Mouse (Mus musculus) MEL (cell line): Measurements from ENCODE around the gene Cyfip1. TPM values are rescaled to one million over a fixed set of nuclear protein-coding genes. Genes with fewer than 3 reads are reported as not detected.

Source experiments
- DNase-seq: peaks from one replicate; pipeline ENCODE4 v3.0.0; 2011; ENCODE audit warnings: low read depth, low spot score
- H3K27ac ChIP-seq: 2 replicates; pipeline ENCODE4 v1.5.1; 2012; ENCODE audit warnings: low read depth, mild to moderate bottlenecking, control low read depth, low read length, moderate library complexity; ENCODE audit not compliant: control insufficient read depth
- H3K27me3 ChIP-seq, 2 experiments: fragments of 150-350 bp in 1 of 2; sonication (generic) in 1 of 2; 2 replicates each; pipeline ENCODE4 v1.6.1; 2012; ENCODE audit warnings: low read length in 2 of 2, mild to moderate bottlenecking in 2 of 2, improper control_type of control experiment in 1 of 2, moderate library complexity in 1 of 2; ENCODE audit not compliant: insufficient read depth in 2 of 2, control insufficient read depth in 1 of 2
- H3K36me3 ChIP-seq, 2 experiments: 2 replicates each; pipeline ENCODE4 v1.6.1; 2012 to 2014; ENCODE audit warnings: low read length in 2 of 2, improper control_type of control experiment in 1 of 2, inconsistent platforms in 1 of 2, mild to moderate bottlenecking in 1 of 2; ENCODE audit not compliant: insufficient read depth in 2 of 2, control insufficient read depth in 1 of 2
- H3K4me1 ChIP-seq, 2 experiments: fragments of 150-350 bp in 1 of 2; sonication (generic) in 1 of 2; 2 replicates each; pipeline ENCODE4 v1.6.1; 2012; ENCODE audit warnings: low read length in 2 of 2, improper control_type of control experiment in 1 of 2, mild to moderate bottlenecking in 1 of 2; ENCODE audit not compliant: insufficient read depth in 2 of 2, control insufficient read depth in 1 of 2
- H3K4me3 ChIP-seq, 2 experiments: fragments of 150-350 bp in 1 of 2; sonication (generic) in 1 of 2; 2 replicates each; pipeline ENCODE4 v1.5.1; 2012; ENCODE audit warnings: low read depth in 2 of 2, low read length in 2 of 2, mild to moderate bottlenecking in 2 of 2, moderate library complexity in 2 of 2, control low read depth in 1 of 2, improper control_type of control experiment in 1 of 2; ENCODE audit not compliant: control insufficient read depth in 1 of 2, insufficient read depth in 1 of 2
- H3K79me2 ChIP-seq: 2 replicates; pipeline ENCODE4 v1.6.1; 2012; ENCODE audit warnings: mild to moderate bottlenecking, low read length, moderate library complexity; ENCODE audit not compliant: control insufficient read depth, poor library complexity, insufficient read depth
- H3K9ac ChIP-seq: 2 replicates; pipeline ENCODE4 v1.6.1; 2012; ENCODE audit warnings: low read depth, mild to moderate bottlenecking, control low read depth, low read length, moderate library complexity; ENCODE audit not compliant: control insufficient read depth, poor library complexity, severe bottlenecking
- H3K9me3 ChIP-seq: fragments of 150-350 bp; sonication (generic); replicated peaks from 2 replicates; pipeline ENCODE4 v1.6.1; 2012; ENCODE audit warnings: mild to moderate bottlenecking, low read length, improper control_type of control experiment, moderate library complexity; ENCODE audit not compliant: insufficient read depth
- BHLHE40 ChIP-seq: IDR thresholded peaks from 2 replicates; pipeline ENCODE4 v1.6.1; 2012; ENCODE audit warnings: low read depth, mild to moderate bottlenecking, inconsistent platforms, low read length, improper control_type of control experiment, borderline replicate concordance
- CHD1 ChIP-seq: IDR thresholded peaks from 2 replicates; pipeline ENCODE4 v1.6.1; 2012; ENCODE audit warnings: low read depth, mild to moderate bottlenecking, inconsistent platforms, low read length, improper control_type of control experiment
- E2F4 ChIP-seq: IDR thresholded peaks from 2 replicates; pipeline ENCODE4 v1.6.1; 2011; ENCODE audit warnings: low read depth, low read length, improper control_type of control experiment, borderline replicate concordance
- ELF1 ChIP-seq: IDR thresholded peaks from 2 replicates; pipeline ENCODE4 v1.6.1; 2014; ENCODE audit warnings: low read depth, mild to moderate bottlenecking, inconsistent platforms, low read length, improper control_type of control experiment, moderate library complexity
- ETS1 ChIP-seq: IDR thresholded peaks from 2 replicates; pipeline ENCODE4 v1.6.1; 2012; ENCODE audit warnings: low read depth, mild to moderate bottlenecking, inconsistent platforms, low read length, improper control_type of control experiment, moderate library complexity
- GABPA ChIP-seq: IDR thresholded peaks from 2 replicates; pipeline ENCODE4 v1.6.1; 2012; ENCODE audit warnings: low read depth, mild to moderate bottlenecking, inconsistent platforms, low read length, improper control_type of control experiment, moderate library complexity
- GATA1 ChIP-seq: IDR thresholded peaks from 2 replicates; pipeline ENCODE4 v1.6.1; 2011; ENCODE audit warnings: low read depth, low read length, improper control_type of control experiment
- JUND ChIP-seq: IDR thresholded peaks from 2 replicates; pipeline ENCODE4 v1.6.1; 2011; ENCODE audit warnings: low read depth, mild to moderate bottlenecking, improper control_type of control experiment, low read length
- MAFK ChIP-seq: IDR thresholded peaks from 2 replicates; pipeline ENCODE4 v1.6.1; 2011; ENCODE audit warnings: low read depth, mild to moderate bottlenecking, low read length, improper control_type of control experiment, borderline replicate concordance
- MAX ChIP-seq: IDR thresholded peaks from 2 replicates; pipeline ENCODE4 v1.6.1; 2011; ENCODE audit warnings: low read length, improper control_type of control experiment
- MEF2A ChIP-seq: IDR thresholded peaks from 2 replicates; pipeline ENCODE4 v1.6.1; 2014; ENCODE audit warnings: low read depth, mild to moderate bottlenecking, inconsistent platforms, low read length, improper control_type of control experiment; ENCODE audit not compliant: poor library complexity, insufficient replicate concordance, severe bottlenecking; ENCODE audit errors: extremely low read depth
- NELFE ChIP-seq: IDR thresholded peaks from 2 replicates; pipeline ENCODE4 v1.6.1; 2011; ENCODE audit warnings: low read depth, low read length, improper control_type of control experiment
- NRF1 ChIP-seq: IDR thresholded peaks from 2 replicates; pipeline ENCODE4 v1.6.1; 2014; ENCODE audit warnings: low read depth, mild to moderate bottlenecking, inconsistent platforms, low read length, improper control_type of control experiment, moderate library complexity; ENCODE audit not compliant: poor library complexity, insufficient read depth, severe bottlenecking
- POLR2A ChIP-seq, 2 experiments: IDR thresholded peaks; 2 replicates each; pipeline ENCODE4 v1.6.1; 2011 to 2012; ENCODE audit warnings: low read length in 2 of 2, mild to moderate bottlenecking in 2 of 2, control low read depth in 1 of 2, improper control_type of control experiment in 1 of 2, low read depth in 1 of 2, moderate library complexity in 1 of 2; ENCODE audit not compliant: control insufficient read depth in 1 of 2, insufficient read depth in 1 of 2, poor library complexity in 1 of 2
- SMC3 ChIP-seq: IDR thresholded peaks from 2 replicates; pipeline ENCODE4 v1.6.1; 2011; ENCODE audit warnings: low read depth, low read length, improper control_type of control experiment
- TCF12 ChIP-seq: IDR thresholded peaks from 2 replicates; pipeline ENCODE4 v1.6.1; 2014; ENCODE audit warnings: low read depth, mild to moderate bottlenecking, inconsistent platforms, low read length, improper control_type of control experiment, moderate library complexity
- UBTF ChIP-seq: IDR thresholded peaks from 2 replicates; pipeline ENCODE4 v1.6.1; 2012; ENCODE audit warnings: low read depth, mild to moderate bottlenecking, inconsistent platforms, low read length, improper control_type of control experiment, moderate library complexity, borderline replicate concordance; ENCODE audit not compliant: insufficient read depth
- ZC3H11A ChIP-seq: IDR thresholded peaks from 2 replicates; pipeline ENCODE4 v1.6.1; 2012; ENCODE audit warnings: low read depth, mild to moderate bottlenecking, inconsistent platforms, low read length, improper control_type of control experiment
- polyA plus RNA-seq, 2 experiments: library from polyadenylated mRNA; stranded (reverse) in 1 of 2; unstranded in 1 of 2; fragments of >175 nt in 1 of 2; fragments of >200 nt in 1 of 2; gene quantifications; 2 replicates each; pipeline versions ENCODE4 v1.2.1 to v1.2.4; 2012; ENCODE audit warnings: low replicate concordance in 2 of 2, low read depth in 1 of 2; ENCODE audit not compliant: insufficient read length in 2 of 2, insufficient read depth in 1 of 2, missing spikeins in 1 of 2
- total RNA-seq: library from RNA; depleted of rRNA; stranded (reverse); fragments of 300-350 nt; gene quantifications from 2 replicates; pipeline ENCODE4 v1.2.3, GENCODE M21; 2012

Gene Cyfip1
- total and polyA plus RNA-seq, 3 experiments, result 18.3 to 124 (median 27.6) TPM

DNA sequence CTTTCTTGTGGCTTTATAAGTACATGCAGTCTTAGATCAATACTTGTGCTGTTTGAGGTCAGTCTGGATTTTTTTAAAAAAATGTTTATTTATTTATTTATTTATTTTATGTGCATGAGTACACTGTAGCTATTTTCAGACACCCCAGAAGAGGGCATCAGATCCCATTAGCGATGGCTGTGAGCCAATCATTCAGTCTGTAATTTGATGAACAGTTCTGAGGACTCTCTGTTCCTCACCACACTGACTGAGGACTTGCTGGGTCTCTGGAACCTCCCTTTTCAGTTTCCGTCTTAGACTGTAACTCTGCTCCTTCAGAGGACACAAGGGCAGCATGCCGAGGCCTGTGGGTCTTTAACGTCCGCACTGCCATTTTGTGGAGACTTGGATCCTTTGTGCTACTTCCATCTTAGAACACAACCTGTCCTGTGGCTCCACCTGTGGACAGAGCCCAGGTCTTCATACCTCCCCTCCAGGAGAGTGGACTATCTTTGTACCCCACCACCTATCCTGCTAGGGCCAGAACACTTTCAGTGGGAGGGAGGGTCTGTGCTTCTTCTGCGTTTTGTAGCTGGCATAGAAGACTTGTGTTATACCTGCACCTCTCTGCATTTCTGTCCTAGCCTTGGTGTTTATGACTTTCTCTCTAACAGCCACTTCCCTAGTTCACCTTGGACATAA is 28.9 kb downstream of the Cyfip1 start:
- H3K4me3 ChIP-seq, result no peak overlapping the region
- peak; percentile 24 for DNase-seq
- no peaks in the 10 kb centered on the region for H3K4me1 ChIP-seq
- H3K27me3 ChIP-seq, result no peaks in the 10 kb centered on the region
- 0 out of 2 replicates have a peak, but pooled peaks cover 2% of the 10 kb centered on the region for H3K79me2 ChIP-seq
- TF ChIP-seq GABPA (no peak), SMC3 (0 out of 2 replicates have a peak, but pooled peaks have one; percentile 8)
- H3K36me3 ChIP-seq, result no peaks in the 10 kb centered on the region; a peak in 1 of 4 replicates
- H3K9ac ChIP-seq, result no peak overlapping the region
- H3K9me3 ChIP-seq, result no peaks in the 10 kb centered on the region
- H3K27ac ChIP-seq, result no peak overlapping the region

DNA sequence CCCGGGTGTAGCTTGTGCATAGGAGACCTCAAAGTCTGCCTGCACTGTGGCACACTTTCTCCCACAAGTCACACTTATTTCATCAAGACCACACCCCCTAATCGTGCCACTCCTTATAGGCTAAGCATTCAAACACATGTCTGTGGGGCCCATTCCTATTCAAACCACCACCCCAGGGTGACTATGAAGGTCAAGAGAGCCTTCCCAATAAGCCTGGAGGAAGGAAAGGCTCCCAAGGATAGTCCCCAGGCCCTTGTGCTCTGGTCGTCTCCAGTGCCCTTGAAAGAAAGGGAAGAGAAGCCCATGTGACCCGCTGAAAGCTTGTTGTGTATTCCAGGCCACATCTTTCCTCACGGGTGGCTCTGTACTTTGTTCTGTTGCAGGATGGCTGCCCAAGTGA is 29.9 kb downstream of the Cyfip1 start:
- no peak for DNase-seq
- Histone ChIP-seq H3K36me3 (no peaks in the 10 kb centered on the region; a peak in 1 of 4 replicates), H3K79me2 (0 out of 2 replicates have a peak, but pooled peaks cover 2% of the 10 kb centered on the region), H3K27me3 (no peaks in the 10 kb centered on the region), H3K4me3 (no peak overlapping the region), H3K4me1 (no peaks in the 10 kb centered on the region), H3K9me3 (no peaks in the 10 kb centered on the region), H3K27ac (no peak overlapping the region), H3K9ac (no peak overlapping the region)
- TF ChIP-seq ELF1 (no peak), POLR2A (IDR thresholded peaks at IDR 0.05; ENCODE audit: control insufficient read depth in 1 of 2, insufficient read depth in 1 of 2, low read depth in 1 of 2, low read length in 2 of 2, poor library complexity in 1 of 2) (no peak), E2F4 (no peak), MAFK (no peak), UBTF (no peak), NRF1 (no peak), GABPA (no peak), MEF2A (no peak), NELFE (no peak), GATA1 (no peak), ZC3H11A (no peak), TCF12 (no peak), MAX (no peak), CHD1 (no peak), BHLHE40 (no peak), JUND (no peak), ETS1 (no peak)
- TF ChIP-seq, all 39 proteins: peak for 0
